Mouse (Mus musculus): ENCODE results near the gene Hnrnpul1. TPM values are rescaled to one million over a fixed set of nuclear protein-coding genes. Genes with fewer than 3 reads are reported as not detected.

Hnrnpul1 gene
- polyA plus RNA-seq, 1 experiment from 2014 or later = 32.1 TPM

DNA sequence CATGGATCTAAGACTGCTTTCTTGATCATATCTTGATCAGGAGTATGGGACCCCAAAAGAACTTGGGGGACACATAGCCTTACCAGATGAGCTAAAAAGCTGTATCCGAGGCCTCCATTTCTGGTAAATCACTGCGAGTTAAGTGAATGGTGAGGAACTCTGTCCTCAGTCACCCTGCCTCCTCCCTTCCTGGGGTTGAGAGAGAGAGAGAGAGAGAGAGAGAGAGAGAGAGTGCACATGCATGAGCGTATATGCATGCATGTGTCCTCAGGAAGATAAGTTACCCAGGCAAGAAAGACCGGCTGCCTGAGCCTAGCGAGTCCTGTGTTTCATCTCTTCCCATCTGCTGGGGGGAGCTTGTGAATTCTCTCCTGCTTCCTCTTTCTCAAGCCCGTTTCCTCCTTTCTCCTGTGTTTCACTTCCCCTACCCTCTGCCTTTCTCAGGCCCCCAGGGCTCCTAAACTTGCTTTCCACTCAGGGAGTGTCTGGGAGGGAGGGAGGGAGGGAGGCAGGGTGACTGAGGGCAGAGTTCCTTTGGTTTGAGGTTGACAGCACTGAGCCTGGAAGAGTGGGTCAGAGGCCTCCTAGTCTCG, 47.9 kb downstream of the Hnrnpul1 start:
- H3K4me1 ChIP-seq (replicated peaks; ENCODE audit: control insufficient read depth, insufficient read depth, low read length) = peaks cover 6% of the 10 kb centered on the region; the same call in 1 of the 2 replicates
- no peak for ATAC-seq

DNA sequence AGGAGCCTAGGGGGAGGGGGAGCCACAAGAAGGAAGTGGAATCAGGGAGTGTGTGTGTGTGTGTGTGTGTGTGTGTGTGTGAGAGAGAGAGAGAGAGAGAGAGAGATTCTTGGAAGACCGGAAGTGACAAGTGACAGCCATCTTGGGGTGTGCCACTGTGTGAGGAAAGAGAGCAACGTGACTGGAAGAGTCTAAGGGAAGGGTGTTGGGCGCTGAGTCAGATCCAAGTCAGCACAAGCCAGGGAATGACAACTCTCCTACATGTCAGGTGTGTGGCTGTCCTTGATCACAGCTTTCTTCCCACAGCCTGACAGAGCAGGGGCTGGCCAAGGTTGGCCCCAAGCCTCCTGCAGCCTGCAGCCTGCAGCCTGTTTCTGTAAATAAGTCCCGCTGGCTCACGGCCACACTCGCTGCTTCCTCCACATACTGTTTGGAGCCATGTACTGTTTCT, 48.7 kb downstream of the Hnrnpul1 start:
- Histone ChIP-seq H3K9ac (ENCODE audit: low read depth, low read length) (no peak overlapping the region), H3K36me3 (ENCODE audit: control insufficient read depth, insufficient read depth) (no peaks in the 10 kb centered on the region), H3K4me3 (ENCODE audit: low read depth, low read length) (no peak overlapping the region), H3K9me3 (ENCODE audit: control insufficient read depth) (no peaks in the 10 kb centered on the region), H3K4me1 (replicated peaks; ENCODE audit: control insufficient read depth, insufficient read depth, low read length) (peaks cover 6% of the 10 kb centered on the region; the same call in 1 of the 2 replicates), H3K27me3 (replicated peaks; ENCODE audit: control insufficient read depth, insufficient read depth, low read length) (no peaks in the 10 kb centered on the region), H3K4me2 (replicated peaks; ENCODE audit: low read depth) (no peak overlapping the region), H3K27ac (ENCODE audit: low read depth, low read length) (0 out of 2 replicates have a peak overlapping the region, but pooled peaks have one; percentile 15)
- no peak for TF ChIP-seq CTCF (IDR thresholded peaks at IDR 0.05; ENCODE audit: low read depth)
- WGBS = 44% methylated on average over 6 of the region's 6 CpGs
- ATAC-seq = peak; percentile 54

More for the DNA sequence above, 47.9 kb downstream of the Hnrnpul1 start:
- H3K9me3 ChIP-seq (ENCODE audit: control insufficient read depth) = no peaks in the 10 kb centered on the region
- H3K27me3 ChIP-seq (replicated peaks; ENCODE audit: control insufficient read depth, insufficient read depth, low read length) = no peaks in the 10 kb centered on the region
- no peak overlapping the region for H3K27ac ChIP-seq (ENCODE audit: low read depth, low read length)
- no peak overlapping the region for H3K4me3 ChIP-seq (ENCODE audit: low read depth, low read length)
- WGBS = 46% methylated on average over 7 of the region's 7 CpGs
- H3K4me2 ChIP-seq (replicated peaks; ENCODE audit: low read depth) = no peak overlapping the region
- no peak overlapping the region for H3K9ac ChIP-seq (ENCODE audit: low read depth, low read length)
- no peak for TF ChIP-seq CTCF (IDR thresholded peaks at IDR 0.05; ENCODE audit: low read depth)
- H3K36me3 ChIP-seq (ENCODE audit: control insufficient read depth, insufficient read depth) = no peaks in the 10 kb centered on the region

DNA sequence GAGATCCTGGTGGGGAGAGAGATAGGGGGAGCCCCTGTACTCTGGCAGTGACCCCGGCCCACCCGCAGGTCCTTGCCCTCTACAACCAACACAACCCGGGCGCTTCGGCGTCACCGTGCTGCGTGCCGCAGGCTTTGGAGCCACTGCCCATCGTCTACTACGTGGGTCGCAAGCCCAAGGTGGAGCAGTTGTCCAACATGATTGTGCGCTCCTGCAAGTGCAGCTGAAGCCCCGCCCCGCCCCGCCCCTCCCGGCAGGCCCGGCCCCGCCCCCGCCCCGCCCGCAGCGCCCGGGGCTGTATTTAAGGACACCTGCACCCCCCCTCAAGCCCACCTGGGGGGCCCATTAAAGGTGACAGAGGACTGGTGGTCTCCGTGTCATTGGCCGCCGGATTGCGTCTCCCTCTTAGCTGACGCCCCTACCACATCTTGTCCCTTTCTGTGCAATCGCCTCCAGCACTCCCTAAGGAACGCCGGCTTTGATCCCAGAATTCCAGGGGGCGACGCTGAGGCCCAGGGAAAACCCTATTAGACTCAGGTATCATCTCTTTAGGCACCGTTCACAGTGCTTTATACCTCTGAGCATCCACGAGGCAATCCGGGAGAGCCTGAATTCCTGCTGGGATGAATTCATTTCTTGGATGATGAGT, 49.7 kb downstream of the Hnrnpul1 start:
- TF ChIP-seq CTCF (IDR thresholded peaks at IDR 0.05; ENCODE audit: low read depth) = no peak
- peak overlapping the region; percentile 59 for H3K4me2 ChIP-seq (replicated peaks; ENCODE audit: low read depth)
- H3K4me1 ChIP-seq (replicated peaks; ENCODE audit: control insufficient read depth, insufficient read depth, low read length) = no peaks in the 10 kb centered on the region; the same call in 1 of the 2 replicates

DNA sequence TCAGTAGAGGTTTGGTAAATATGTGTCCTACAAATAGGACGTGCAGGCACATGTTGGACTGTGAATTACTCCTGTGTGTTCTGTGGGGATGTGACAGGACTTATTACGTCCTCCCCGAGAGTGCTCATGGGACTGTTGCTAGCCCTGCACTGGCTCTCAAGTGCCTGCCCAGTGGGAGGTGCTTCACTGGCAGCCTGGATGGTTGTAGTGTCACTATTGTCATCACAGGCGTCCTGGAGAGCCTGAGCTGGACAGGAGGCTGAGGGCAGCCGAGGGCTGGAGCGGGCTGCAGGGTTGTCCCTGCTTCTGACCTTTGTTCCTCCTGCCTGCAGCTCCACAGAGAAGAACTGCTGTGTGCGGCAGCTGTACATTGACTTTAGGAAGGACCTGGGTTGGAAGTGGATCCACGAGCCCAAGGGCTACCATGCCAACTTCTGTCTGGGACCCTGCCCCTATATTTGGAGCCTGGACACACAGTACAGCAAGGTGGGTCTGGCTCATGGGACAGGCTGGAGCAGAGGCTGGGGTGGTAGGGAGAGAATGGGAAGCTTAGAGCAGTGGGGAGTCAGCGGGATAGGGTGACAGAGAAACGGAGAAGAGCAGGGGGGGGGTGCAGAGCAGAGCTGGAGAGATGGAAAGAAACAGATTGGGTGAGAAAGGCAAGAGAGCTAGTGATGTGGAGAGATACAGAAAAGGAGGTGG, 50.6 kb downstream of the Hnrnpul1 start:
- WGBS = 32% methylated on average over 10 of the region's 10 CpGs
- no peak overlapping the region for H3K4me3 ChIP-seq (ENCODE audit: low read depth, low read length)
- no peak for TF ChIP-seq CTCF (IDR thresholded peaks at IDR 0.05; ENCODE audit: low read depth)
- H3K27me3 ChIP-seq (replicated peaks; ENCODE audit: control insufficient read depth, insufficient read depth, low read length) = no peaks in the 10 kb centered on the region
- no peaks in the 10 kb centered on the region for H3K36me3 ChIP-seq (ENCODE audit: control insufficient read depth, insufficient read depth)
- peak overlapping the region; percentile 59 for H3K4me2 ChIP-seq (replicated peaks; ENCODE audit: low read depth)
- H3K9ac ChIP-seq (ENCODE audit: low read depth, low read length) = no peak overlapping the region
- ATAC-seq = no peak
- H3K9me3 ChIP-seq (ENCODE audit: control insufficient read depth) = no peaks in the 10 kb centered on the region
- no peaks in the 10 kb centered on the region; the same call in 1 of the 2 replicates for H3K4me1 ChIP-seq (replicated peaks; ENCODE audit: control insufficient read depth, insufficient read depth, low read length)
- H3K27ac ChIP-seq (ENCODE audit: low read depth, low read length) = no peak overlapping the region

More for the DNA sequence above, 49.7 kb downstream of the Hnrnpul1 start:
- Histone ChIP-seq H3K36me3 (ENCODE audit: control insufficient read depth, insufficient read depth) (no peaks in the 10 kb centered on the region), H3K4me3 (ENCODE audit: low read depth, low read length) (peak overlapping the region; percentile 7; the same call in 1 of the 2 replicates), H3K27ac (ENCODE audit: low read depth, low read length) (no peak overlapping the region), H3K27me3 (replicated peaks; ENCODE audit: control insufficient read depth, insufficient read depth, low read length) (no peaks in the 10 kb centered on the region), H3K9me3 (ENCODE audit: control insufficient read depth) (no peaks in the 10 kb centered on the region), H3K9ac (ENCODE audit: low read depth, low read length) (no peak overlapping the region)
- WGBS = 15% methylated on average over 37 of the region's 37 CpGs
- ATAC-seq = peak; percentile 42; the same call in 1 of the 2 replicates

DNA sequence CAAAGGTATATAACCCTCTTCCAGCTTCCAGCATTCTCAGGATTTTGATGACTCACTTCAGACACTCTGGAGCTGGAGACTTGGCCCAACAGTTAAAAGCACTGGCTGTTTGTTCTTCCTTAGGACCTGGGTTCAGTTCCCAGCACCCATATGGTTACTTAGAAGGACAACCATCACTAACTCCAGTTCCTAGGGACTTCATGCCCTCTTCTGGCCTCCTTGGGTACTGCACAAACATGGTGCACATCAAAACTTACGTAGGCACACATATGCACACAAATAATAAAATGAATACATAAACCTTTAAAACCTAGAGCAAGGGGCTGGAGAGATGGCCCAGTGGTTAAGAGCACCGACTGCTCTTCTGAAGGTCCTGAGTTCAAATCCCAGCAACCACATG, 52.2 kb downstream of the Hnrnpul1 start:
- H3K36me3 ChIP-seq (ENCODE audit: control insufficient read depth, insufficient read depth) = no peaks in the 10 kb centered on the region
- H3K4me3 ChIP-seq (ENCODE audit: low read depth, low read length) = no peak overlapping the region
- no peak for ATAC-seq
- H3K9ac ChIP-seq (ENCODE audit: low read depth, low read length) = no peak overlapping the region
- WGBS = 94% methylated on average over 2 of the region's 2 CpGs
- no peaks in the 10 kb centered on the region for H3K9me3 ChIP-seq (ENCODE audit: control insufficient read depth)
- H3K4me1 ChIP-seq (replicated peaks; ENCODE audit: control insufficient read depth, insufficient read depth, low read length) = no peaks in the 10 kb centered on the region; the same call in 1 of the 2 replicates
- H3K4me2 ChIP-seq (replicated peaks; ENCODE audit: low read depth) = no peak overlapping the region
- H3K27me3 ChIP-seq (replicated peaks; ENCODE audit: control insufficient read depth, insufficient read depth, low read length) = no peaks in the 10 kb centered on the region
- TF ChIP-seq CTCF (IDR thresholded peaks at IDR 0.05; ENCODE audit: low read depth) = peak; percentile 34
- H3K27ac ChIP-seq (ENCODE audit: low read depth, low read length) = no peak overlapping the region

DNA sequence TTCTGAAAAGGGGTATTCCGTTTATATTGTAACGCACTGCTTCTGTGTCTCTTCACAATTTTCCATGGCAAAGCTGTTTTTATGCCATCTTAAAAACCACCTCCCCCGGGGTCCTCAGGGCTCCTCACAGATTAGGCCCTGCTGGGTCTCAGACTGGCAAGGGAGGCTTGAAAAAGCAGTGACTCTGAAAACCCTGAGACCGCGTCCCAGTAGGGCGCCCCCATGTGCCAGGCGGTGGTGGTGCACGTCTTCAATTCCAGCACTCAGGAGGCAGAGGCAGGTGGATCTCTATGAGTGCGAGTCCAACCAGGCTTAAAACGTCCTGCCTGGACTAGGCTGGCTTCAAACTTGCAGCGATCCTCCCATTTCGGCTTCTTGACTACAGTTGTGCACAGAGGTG, 53.8 kb downstream of the Hnrnpul1 start:
- H3K9me3 ChIP-seq (ENCODE audit: control insufficient read depth) = no peaks in the 10 kb centered on the region
- H3K4me1 ChIP-seq (replicated peaks; ENCODE audit: control insufficient read depth, insufficient read depth, low read length) = no peaks in the 10 kb centered on the region; the same call in 1 of the 2 replicates
- H3K9ac ChIP-seq (ENCODE audit: low read depth, low read length) = no peak overlapping the region
- 74% methylated on average over 12 of the region's 12 CpGs for WGBS
- H3K36me3 ChIP-seq (ENCODE audit: control insufficient read depth, insufficient read depth) = peaks cover 7% of the 10 kb centered on the region; the same call in 1 of the 2 replicates
- no peak overlapping the region for H3K4me2 ChIP-seq (replicated peaks; ENCODE audit: low read depth)
- no peak for ATAC-seq
- no peak overlapping the region for H3K27ac ChIP-seq (ENCODE audit: low read depth, low read length)
- H3K27me3 ChIP-seq (replicated peaks; ENCODE audit: control insufficient read depth, insufficient read depth, low read length) = no peaks in the 10 kb centered on the region
- H3K4me3 ChIP-seq (ENCODE audit: low read depth, low read length) = no peak overlapping the region
- TF ChIP-seq CTCF (IDR thresholded peaks at IDR 0.05; ENCODE audit: low read depth) = peak; percentile 31
